Mouse (Mus musculus) limb, embryonic 10.5 days (tissue): Measurements from ENCODE around the gene Suds3. TPM values are rescaled to one million over a fixed set of nuclear protein-coding genes. Genes with fewer than 3 reads are reported as not detected.

Source experiments
- DNase-seq: peaks from one replicate; pipeline ENCODE4 v3.0.0-alpha.2; 2017; ENCODE audit warnings: low spot score
- H3K27ac ChIP-seq: fragments of 300-500 bp; sonication (generic); 2 replicates; pipeline ENCODE4 v1.5.1; 2016; ENCODE audit warnings: mild to moderate bottlenecking
- H3K27me3 ChIP-seq: fragments of 300-500 bp; sonication (generic); 2 replicates; pipeline ENCODE4 v1.6.1; 2016; ENCODE audit warnings: low read depth, mild to moderate bottlenecking; ENCODE audit not compliant: poor library complexity, severe bottlenecking
- H3K36me3 ChIP-seq: fragments of 300-500 bp; sonication (generic); 2 replicates; pipeline ENCODE4 v1.6.1; 2016; ENCODE audit warnings: mild to moderate bottlenecking, moderate library complexity
- H3K4me1 ChIP-seq: fragments of 300-500 bp; sonication (generic); 2 replicates; pipeline ENCODE4 v1.6.1; 2016
- H3K4me3 ChIP-seq: fragments of 300-500 bp; sonication (generic); 2 replicates; pipeline ENCODE4 v1.5.1; 2016; ENCODE audit warnings: mild to moderate bottlenecking, moderate library complexity
- H3K9me3 ChIP-seq: fragments of 300-500 bp; sonication (generic); replicated peaks from 2 replicates; pipeline ENCODE4 v1.6.1; 2016; ENCODE audit warnings: mild to moderate bottlenecking
- WGBS: fragments of 180-500 bp; shearing (Covaris S2); methylation state at CpG from one replicate; pipeline ENCODE4 v1.1.7; 2016; 5-methylcytosine and 5-hydroxymethylcytosine counted together
- polyA plus RNA-seq: library from polyadenylated mRNA; unstranded; fragments of >200 nt; fragmentation: Nextera tagmentation; extraction: Ambion mirVana; gene quantifications from 2 replicates; pipeline ENCODE4 v1.2.1, GENCODE M21; 2016

Suds3 gene
- polyA plus RNA-seq, 1 experiment from 2014 or later, result 80.9 TPM

GRCm38 (mm10) chr5:117045101-117045500, 70.8 kb downstream of the Suds3 start:
- Histone ChIP-seq H3K4me3 (no peak overlapping the region), H3K9me3 (no peaks in the 10 kb centered on the region), H3K27ac (no peak overlapping the region), H3K27me3 (no peaks in the 10 kb centered on the region), H3K36me3 (no peaks in the 10 kb centered on the region), H3K4me1 (no peaks in the 10 kb centered on the region)
- 69% methylated on average over 10 of the region's 10 CpGs for WGBS
- DNase-seq, result no peak

- no peak for DNase-seq
- Histone ChIP-seq H3K36me3 (no peaks in the 10 kb centered on the region), H3K27ac (no peak overlapping the region), H3K4me3 (no peak overlapping the region), H3K9me3 (no peaks in the 10 kb centered on the region), H3K27me3 (no peaks in the 10 kb centered on the region), H3K4me1 (no peaks in the 10 kb centered on the region)
- 67% methylated on average over 11 of the region's 11 CpGs for WGBS
Observed at GRCm38 (mm10) chr5:117042661-117043060, 73.3 kb downstream of the Suds3 start.

Other genes with a start within 250 kb of the Suds3 start
- gene Taok3, start 4.0 kb upstream of the Suds3 start, polyA plus RNA-seq, result 5.5 and 6.2 TPM in 2 replicates
- gene Pebp1, start 171.5 kb upstream of the Suds3 start, polyA plus RNA-seq, result 922 and 1,037 TPM in 2 replicates
- 3.1 and 4.4 TPM in 2 replicates for gene Vsig10, start 203.0 kb upstream of the Suds3 start, polyA plus RNA-seq
- 37.2 and 41.7 TPM in 2 replicates for gene Wsb2, start 241.2 kb upstream of the Suds3 start, polyA plus RNA-seq